Mouse (Mus musculus): ENCODE data around the gene B9d1. TPM values are rescaled to one million over a fixed set of nuclear protein-coding genes. Genes with fewer than 3 reads are reported as not detected.

B9d1 gene
- polyA plus RNA-seq, 1 experiment from 2014 or later, result 43.7 TPM

DNA sequence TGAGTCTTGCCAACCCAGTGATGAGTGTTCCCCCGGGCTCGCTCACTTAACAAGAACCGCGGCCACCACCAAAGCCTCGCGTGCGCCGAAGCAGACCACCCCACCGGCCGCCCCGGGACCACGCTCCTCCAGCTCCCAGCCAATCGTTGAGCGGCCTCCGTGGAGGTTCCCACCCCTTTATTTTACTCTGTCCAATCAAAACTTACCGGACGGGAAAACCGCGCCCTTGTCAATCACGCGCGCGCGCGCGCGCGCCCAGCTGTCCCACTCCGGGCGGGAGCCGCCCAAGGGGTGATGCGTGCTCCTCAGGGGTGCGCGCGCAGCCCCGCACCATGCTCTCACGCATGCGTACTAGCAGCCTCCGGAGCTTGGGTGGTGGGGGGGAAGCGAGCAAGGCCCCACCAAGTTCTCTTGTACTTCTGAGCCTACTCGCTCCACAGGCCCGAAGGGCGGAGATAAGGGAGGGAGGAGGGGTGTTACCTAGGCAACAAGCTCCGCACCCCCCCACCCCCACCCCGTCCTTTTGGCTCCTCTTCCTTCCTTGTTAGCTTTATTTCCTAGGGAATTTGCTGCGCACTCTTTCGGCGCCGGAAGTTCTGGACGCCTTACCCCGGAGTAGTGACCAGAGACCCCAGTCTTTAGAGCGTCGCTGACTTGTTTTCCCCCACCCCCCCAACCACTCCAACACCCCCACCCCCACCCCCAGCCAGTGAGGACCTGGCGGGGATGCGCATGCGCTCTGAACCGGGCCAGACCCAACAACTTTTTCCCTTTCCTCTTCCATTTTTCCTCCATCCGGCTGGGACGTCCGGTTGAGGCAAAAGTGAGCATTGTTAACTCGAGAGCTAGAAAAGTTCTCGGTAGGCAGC lies 10.6 kb upstream of the B9d1 start, which contains the start of gene Mapk7:
TSS of gene Mapk7 (minus strand) at position 278 of the 869 bp plus-strand sequence.
- peak within 1 kb of the TSS; percentile 92 for H3K4me3 ChIP-seq (ENCODE audit: low read depth, low read length)
- peaks cover 9% of the 10 kb centered on the region; the same call in 1 of the 2 replicates for H3K4me1 ChIP-seq (ENCODE audit: control insufficient read depth, insufficient read depth, low read length)
- WGBS, result 1% methylated on average over 56 of the region's 62 CpGs
- peak; percentile 94 for ATAC-seq (ENCODE audit: insufficient number of reproducible peaks, insufficient read depth, low FRiP score, low read depth)
- no peaks in the 10 kb centered on the region for H3K9me3 ChIP-seq (ENCODE audit: control insufficient read depth, low read depth, low read length)
- no peaks in the 10 kb centered on the region for H3K27me3 ChIP-seq (ENCODE audit: control insufficient read depth, insufficient read depth, low read length)
- peak within 1 kb of the TSS; percentile 80 for H3K9ac ChIP-seq (replicated peaks; ENCODE audit: low read depth, low read length)
- H3K4me2 ChIP-seq (replicated peaks; ENCODE audit: low read depth, low read length), result peak within 1 kb of the TSS; percentile 92
- peak within 1 kb of the TSS; percentile 90 for H3K27ac ChIP-seq (ENCODE audit: low read length)
- H3K36me3 ChIP-seq (ENCODE audit: control insufficient read depth, insufficient read depth, low read length), result peaks cover 27% of the 10 kb centered on the region

- Histone ChIP-seq H3K4me2 (replicated peaks; ENCODE audit: low read depth, low read length) (no peak overlapping the region), H3K27ac (ENCODE audit: low read length) (peak overlapping the region; percentile 89; the same call in 1 of the 2 replicates), H3K4me1 (ENCODE audit: control insufficient read depth, insufficient read depth, low read length) (peaks cover 9% of the 10 kb centered on the region; the same call in 1 of the 2 replicates), H3K9ac (replicated peaks; ENCODE audit: low read depth, low read length) (no peak overlapping the region), H3K4me3 (ENCODE audit: low read depth, low read length) (no peak overlapping the region), H3K9me3 (ENCODE audit: control insufficient read depth, low read depth, low read length) (no peaks in the 10 kb centered on the region), H3K36me3 (ENCODE audit: control insufficient read depth, insufficient read depth, low read length) (peaks cover 15% of the 10 kb centered on the region), H3K27me3 (ENCODE audit: control insufficient read depth, insufficient read depth, low read length) (no peaks in the 10 kb centered on the region)
- no peak for ATAC-seq (ENCODE audit: insufficient number of reproducible peaks, insufficient read depth, low FRiP score, low read depth)
- 74% methylated on average over 2 of the region's 2 CpGs for WGBS
These were observed 9.4 kb upstream of the B9d1 start for GRCm38 (mm10) chr11:61495528-61495927.

DNA sequence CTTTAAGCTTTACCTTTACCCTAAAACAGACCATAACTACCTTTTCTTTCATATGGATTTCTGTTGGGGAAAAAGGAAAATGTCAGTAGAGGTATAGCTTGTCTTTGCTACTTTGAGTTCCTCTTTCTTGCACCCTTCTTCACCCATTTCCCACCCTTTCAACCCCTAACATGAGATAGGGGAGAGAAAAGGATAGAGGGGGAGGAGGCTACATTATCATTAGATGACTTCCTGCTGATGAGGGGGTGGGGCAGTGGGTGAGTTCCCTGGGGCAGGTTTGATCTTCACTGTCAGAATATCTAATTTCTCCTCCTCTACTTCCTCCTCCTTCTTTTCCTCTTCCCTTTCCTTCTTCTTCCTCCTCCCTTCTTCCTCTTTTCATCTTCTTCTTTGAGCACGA lies 7.5 kb upstream of the B9d1 start:
- Histone ChIP-seq H3K4me1 (ENCODE audit: control insufficient read depth, insufficient read depth, low read length) (peaks cover 8% of the 10 kb centered on the region; the same call in 1 of the 2 replicates), H3K4me3 (ENCODE audit: low read depth, low read length) (no peak overlapping the region), H3K36me3 (ENCODE audit: control insufficient read depth, insufficient read depth, low read length) (no peaks in the 10 kb centered on the region), H3K9me3 (ENCODE audit: control insufficient read depth, low read depth, low read length) (no peaks in the 10 kb centered on the region), H3K9ac (replicated peaks; ENCODE audit: low read depth, low read length) (no peak overlapping the region), H3K27me3 (ENCODE audit: control insufficient read depth, insufficient read depth, low read length) (no peaks in the 10 kb centered on the region), H3K27ac (ENCODE audit: low read length) (no peak overlapping the region), H3K4me2 (replicated peaks; ENCODE audit: low read depth, low read length) (no peak overlapping the region)
- no peak for ATAC-seq (ENCODE audit: insufficient number of reproducible peaks, insufficient read depth, low FRiP score, low read depth)
- 72% methylated on average over 1 of the region's 1 CpGs for WGBS

DNA sequence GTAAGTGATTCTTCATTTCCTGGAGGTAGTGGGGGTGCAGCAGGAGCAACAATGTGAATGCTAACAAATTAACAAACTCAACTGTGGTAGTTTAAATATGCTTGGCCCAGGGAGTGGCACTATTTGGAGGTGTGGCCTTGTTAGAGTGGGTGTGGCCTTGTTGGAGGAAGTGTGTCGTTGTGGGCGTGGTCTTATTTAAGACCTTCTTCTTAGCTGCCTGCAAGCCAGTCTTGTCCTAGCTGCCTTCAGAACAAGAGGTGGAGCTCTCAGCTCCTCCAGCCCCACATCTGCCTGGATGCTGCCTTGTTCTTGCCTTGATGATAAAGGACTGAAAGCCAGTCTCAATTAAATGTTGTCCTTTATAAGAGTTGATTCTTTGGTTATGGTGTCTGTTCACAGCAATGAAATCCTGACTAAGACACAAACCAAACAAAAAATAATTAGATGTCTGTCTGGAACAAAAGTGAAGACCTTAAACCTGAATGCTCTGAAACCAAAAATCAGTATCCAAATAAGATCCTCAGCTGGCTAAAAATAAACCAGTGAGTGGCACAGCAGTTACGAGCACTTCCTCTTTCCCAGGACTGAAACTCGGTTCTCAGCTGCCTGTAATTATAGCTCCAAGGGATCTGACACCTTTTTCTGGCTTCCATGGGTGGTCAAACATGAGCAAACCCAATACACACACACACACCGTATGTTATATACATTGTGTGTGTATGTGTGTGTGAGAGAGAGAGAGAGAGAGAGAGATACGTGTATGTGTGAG lies 6.0 kb upstream of the B9d1 start:
- no peaks in the 10 kb centered on the region for H3K9me3 ChIP-seq (ENCODE audit: control insufficient read depth, low read depth, low read length)
- H3K4me2 ChIP-seq (replicated peaks; ENCODE audit: low read depth, low read length), result no peak overlapping the region
- H3K4me1 ChIP-seq (ENCODE audit: control insufficient read depth, insufficient read depth, low read length), result no peaks in the 10 kb centered on the region; the same call in 1 of the 2 replicates
- H3K27ac ChIP-seq (ENCODE audit: low read length), result no peak overlapping the region
- H3K27me3 ChIP-seq (ENCODE audit: control insufficient read depth, insufficient read depth, low read length), result no peaks in the 10 kb centered on the region
- H3K4me3 ChIP-seq (ENCODE audit: low read depth, low read length), result no peak overlapping the region
- WGBS, result 62% methylated on average over 6 of the region's 6 CpGs
- ATAC-seq (ENCODE audit: insufficient number of reproducible peaks, insufficient read depth, low FRiP score, low read depth), result no peak
- H3K9ac ChIP-seq (replicated peaks; ENCODE audit: low read depth, low read length), result no peak overlapping the region
- no peaks in the 10 kb centered on the region for H3K36me3 ChIP-seq (ENCODE audit: control insufficient read depth, insufficient read depth, low read length)

- ATAC-seq (ENCODE audit: insufficient number of reproducible peaks, insufficient read depth, low FRiP score, low read depth), result no peak
- Histone ChIP-seq H3K4me3 (ENCODE audit: low read depth, low read length) (no peak overlapping the region), H3K36me3 (ENCODE audit: control insufficient read depth, insufficient read depth, low read length) (no peaks in the 10 kb centered on the region; the same call in 1 of the 2 replicates), H3K27me3 (ENCODE audit: control insufficient read depth, insufficient read depth, low read length) (no peaks in the 10 kb centered on the region), H3K9me3 (ENCODE audit: control insufficient read depth, low read depth, low read length) (no peaks in the 10 kb centered on the region), H3K9ac (replicated peaks; ENCODE audit: low read depth, low read length) (no peak overlapping the region), H3K4me2 (replicated peaks; ENCODE audit: low read depth, low read length) (no peak overlapping the region), H3K4me1 (ENCODE audit: control insufficient read depth, insufficient read depth, low read length) (peaks cover 6% of the 10 kb centered on the region; the same call in 1 of the 2 replicates), H3K27ac (ENCODE audit: low read length) (no peak overlapping the region)
- 78% methylated on average over 8 of the region's 8 CpGs for WGBS
These were observed 1.0 kb upstream of the B9d1 start for GRCm38 (mm10) chr11:61503933-61504332.

DNA sequence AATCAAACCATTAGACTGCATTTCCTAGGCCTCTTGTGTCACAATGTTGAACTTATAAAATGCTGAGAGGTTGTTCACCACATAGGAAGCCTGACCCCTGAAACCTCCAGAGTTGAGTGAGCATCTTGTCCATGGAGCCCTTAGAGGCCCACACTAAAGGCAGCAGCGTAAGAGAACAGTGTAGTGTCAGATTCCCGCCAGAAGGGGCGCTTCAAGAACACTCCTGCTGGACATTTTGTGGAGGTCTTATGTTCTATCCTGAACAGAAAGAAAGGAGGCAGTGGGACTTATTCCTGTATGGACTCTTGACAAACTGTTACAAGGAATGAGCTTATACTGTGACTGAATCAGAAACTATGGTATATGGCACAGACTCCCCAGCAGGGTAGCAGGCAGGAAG lies 10.0 kb downstream of the B9d1 start:
- H3K27me3 ChIP-seq (ENCODE audit: control insufficient read depth, insufficient read depth, low read length), result no peaks in the 10 kb centered on the region
- no peak overlapping the region for H3K9ac ChIP-seq (replicated peaks; ENCODE audit: low read depth, low read length)
- H3K9me3 ChIP-seq (ENCODE audit: control insufficient read depth, low read depth, low read length), result no peaks in the 10 kb centered on the region
- 42% methylated on average over 3 of the region's 3 CpGs for WGBS
- H3K27ac ChIP-seq (ENCODE audit: low read length), result no peak overlapping the region
- H3K36me3 ChIP-seq (ENCODE audit: control insufficient read depth, insufficient read depth, low read length), result peaks cover 17% of the 10 kb centered on the region
- no peak overlapping the region for H3K4me3 ChIP-seq (ENCODE audit: low read depth, low read length)
- H3K4me2 ChIP-seq (replicated peaks; ENCODE audit: low read depth, low read length), result no peak overlapping the region
- ATAC-seq (ENCODE audit: insufficient number of reproducible peaks, insufficient read depth, low FRiP score, low read depth), result no peak
- H3K4me1 ChIP-seq (ENCODE audit: control insufficient read depth, insufficient read depth, low read length), result no peaks in the 10 kb centered on the region

GRCm38 (mm10) chr11:61517971-61518370 lies 13.0 kb downstream of the B9d1 start:
- Histone ChIP-seq H3K4me3 (ENCODE audit: low read depth, low read length) (no peak overlapping the region), H3K9ac (replicated peaks; ENCODE audit: low read depth, low read length) (no peak overlapping the region), H3K4me1 (ENCODE audit: control insufficient read depth, insufficient read depth, low read length) (no peaks in the 10 kb centered on the region), H3K4me2 (replicated peaks; ENCODE audit: low read depth, low read length) (no peak overlapping the region), H3K9me3 (ENCODE audit: control insufficient read depth, low read depth, low read length) (no peaks in the 10 kb centered on the region), H3K27me3 (ENCODE audit: control insufficient read depth, insufficient read depth, low read length) (no peaks in the 10 kb centered on the region), H3K27ac (ENCODE audit: low read length) (no peak overlapping the region), H3K36me3 (ENCODE audit: control insufficient read depth, insufficient read depth, low read length) (peaks cover 29% of the 10 kb centered on the region)
- WGBS, result 81% methylated on average over 1 of the region's 1 CpGs
- no peak for ATAC-seq (ENCODE audit: insufficient number of reproducible peaks, insufficient read depth, low FRiP score, low read depth)

- no peak overlapping the region for H3K27ac ChIP-seq (ENCODE audit: low read length)
- no peaks in the 10 kb centered on the region for H3K4me1 ChIP-seq (ENCODE audit: control insufficient read depth, insufficient read depth, low read length)
- ATAC-seq (ENCODE audit: insufficient number of reproducible peaks, insufficient read depth, low FRiP score, low read depth), result no peak
- no peak overlapping the region for H3K4me3 ChIP-seq (ENCODE audit: low read depth, low read length)
- H3K4me2 ChIP-seq (replicated peaks; ENCODE audit: low read depth, low read length), result no peak overlapping the region
- H3K9ac ChIP-seq (replicated peaks; ENCODE audit: low read depth, low read length), result no peak overlapping the region
- no peaks in the 10 kb centered on the region for H3K9me3 ChIP-seq (ENCODE audit: control insufficient read depth, low read depth, low read length)
- no peaks in the 10 kb centered on the region for H3K27me3 ChIP-seq (ENCODE audit: control insufficient read depth, insufficient read depth, low read length)
- WGBS, result 88% methylated on average over 3 of the region's 3 CpGs
- peaks cover 30% of the 10 kb centered on the region for H3K36me3 ChIP-seq (ENCODE audit: control insufficient read depth, insufficient read depth, low read length)
These were observed 13.9 kb downstream of the B9d1 start for GRCm38 (mm10) chr11:61518871-61519270.

Data from stomach, embryonic 14.5 days (tissue).